ENCODE assay signal across 8 mouse cellular contexts in the genomic region with DNA sequence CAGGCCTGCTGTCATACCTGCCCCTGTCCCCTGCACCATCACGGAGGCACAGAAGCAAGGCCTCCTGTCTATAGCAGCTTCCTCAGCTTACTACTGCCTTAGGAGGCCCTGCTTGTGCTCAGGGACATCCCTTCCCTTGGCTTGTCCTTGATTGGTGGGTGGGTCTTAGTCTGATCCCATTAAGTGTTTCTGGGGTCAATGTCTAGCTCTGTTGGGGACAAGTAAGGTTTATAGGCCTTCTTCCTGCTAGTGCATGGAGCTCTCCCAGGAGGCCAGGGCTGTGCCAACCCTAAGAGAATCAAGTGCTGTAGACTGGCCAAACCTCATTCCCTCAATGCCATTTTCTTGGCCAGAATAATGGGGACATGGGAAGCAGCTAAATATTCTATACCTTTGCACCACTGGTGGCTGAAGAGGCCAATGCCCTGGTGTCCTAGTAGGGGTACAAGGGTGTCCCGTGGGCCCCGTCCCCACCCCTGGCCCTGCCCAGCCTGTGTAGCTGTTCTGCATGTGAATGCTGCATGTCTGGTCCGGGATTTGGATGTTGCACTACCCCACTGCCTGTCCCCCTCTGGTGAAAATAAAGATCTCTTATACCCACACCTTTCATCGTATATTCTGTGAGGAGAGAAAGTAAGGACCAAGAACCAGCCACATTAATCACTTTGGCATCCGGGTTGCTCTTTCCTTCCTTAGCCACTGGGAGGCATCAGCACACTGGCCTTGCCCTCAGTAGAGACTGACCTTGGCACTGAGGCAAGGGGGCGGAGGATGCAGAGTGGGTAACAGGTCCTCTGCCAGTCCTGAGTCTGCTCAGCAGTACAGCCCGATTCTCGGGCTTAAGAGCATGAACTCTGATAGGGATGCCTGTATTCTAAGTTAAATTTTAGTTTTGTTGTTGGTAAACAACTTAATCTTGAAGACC. TPM values are rescaled to one million over a fixed set of nuclear protein-coding genes. Genes with fewer than 3 reads are reported as not detected.
A peak's percentile ranks its signal among the peaks of the same experiment; 100 is the strongest.
DNase-seq lines count a peak whose midpoint lies in the region; ATAC-seq and TF ChIP-seq lines count a peak whose summit lies in the region.

No protein-coding gene starts in this region.

- no peak for DNase-seq in Patski (ENCODE audit: low read depth, low spot score)
- peak; percentile 93 to 95 for DNase-seq in cerebellum, postnatal 10 days
- peak; percentile 79 for DNase-seq in gastrocnemius, adult 18-20 months (ENCODE audit: low spot score)
- DNase-seq in hindbrain, embryonic 14.5 days (ENCODE audit: low spot score), result peak; percentile 75
- DNase-seq in left cerebral cortex, adult 18-20 months (ENCODE audit: low spot score in 2 of 2), result peak; percentile 48 to 49
- peak; percentile 81 to 82 for DNase-seq in lung, postnatal 4 days
- DNase-seq in right cerebral cortex, postnatal 10 days (ENCODE audit: low spot score in 2 of 2), result peak; percentile 81 to 85

- in situ Hi-C loops in Patski (cut with MboI; ENCODE audit: low pct_unique_long_range_greater_than_20kb), result loop anchor here (5.0 kb wide), 1 partner anchor 97 kb away; no protein-coding TSS in a partner anchor

- H3K4me3 ChIP-seq in hindbrain, embryonic 14.5 days (replicated peaks; ENCODE audit: low read length), result no peak overlapping the region

- H3K9me3 ChIP-seq in hindbrain, embryonic 14.5 days (ENCODE audit: control insufficient read depth, low read length), result no peaks in the 10 kb centered on the region

- no peak for TF ChIP-seq CTCF in Patski (IDR thresholded peaks at IDR 0.05)

- no peak overlapping the region for H3K27ac ChIP-seq in hindbrain, embryonic 14.5 days

- ATAC-seq in Patski, result peak; percentile 55
- ATAC-seq in hindbrain, embryonic 14.5 days (ENCODE audit: low FRiP score), result peak; percentile 62; the same call in 1 of the 2 replicates
- ATAC-seq in activated CD4-positive, CD25-positive, alpha-beta regulatory T cell, adult 4 months, result no peak

- POLR2A ChIA-PET in Patski (lab: Charles Lee), result interaction anchor here (0.9 kb wide), 1 partner anchor 15 kb away, joined by 3 read pairs; no protein-coding TSS in a partner anchor

- no peak overlapping the region for H3K4me2 ChIP-seq in hindbrain, embryonic 14.5 days (replicated peaks)

- CTCF ChIA-PET in Patski (lab: Charles Lee), result interaction anchor here (0.8 kb wide), 2 partner anchors 92 to 116 kb away, joined by 3 read pairs; no protein-coding TSS in a partner anchor

- peaks cover 53% of the 10 kb centered on the region for H3K36me3 ChIP-seq in hindbrain, embryonic 14.5 days (replicated peaks; ENCODE audit: control insufficient read depth, insufficient read depth)

- H3K9ac ChIP-seq in hindbrain, embryonic 14.5 days, result no peak overlapping the region

- 55% methylated on average over 9 of the region's 9 CpGs for WGBS in hindbrain, embryonic 14.5 days

- no peaks in the 10 kb centered on the region for H3K27me3 ChIP-seq in Patski
- H3K27me3 ChIP-seq in hindbrain, embryonic 14.5 days (ENCODE audit: control insufficient read depth, insufficient read depth, low read length), result no peaks in the 10 kb centered on the region

- H3K4me1 ChIP-seq in hindbrain, embryonic 14.5 days (replicated peaks; ENCODE audit: control insufficient read depth, insufficient read depth, low read length), result no peaks in the 10 kb centered on the region

RNA-seq across cellular contexts. Expression of gene Eral1, which starts 20.1 kb away (rescaled TPM):
- 22.1 TPM for polyA plus RNA-seq in Patski (2021)
- total RNA-seq in gastrocnemius, adult 18-20 months (2021), result 10 to 100 TPM; 20.1 to 22.7 TPM
- 30.3 and 32.6 TPM in 2 replicates for polyA plus RNA-seq in hindbrain, embryonic 14.5 days (2014; fragmentation: Nextera tagmentation; extraction: Ambion mirVana)
- 10 to 100 TPM; 18.4 to 19.0 TPM for total RNA-seq in left cerebral cortex, adult 18-20 months (2021)
- 10 to 100 TPM; 36.3 to 40.0 TPM for polyA plus RNA-seq in activated CD4-positive, CD25-positive, alpha-beta regulatory T cell, adult 4 months (2017; shearing (Covaris generic))

RNA-seq across cellular contexts. Expression of gene Flot2, which starts 22.4 kb away (rescaled TPM):
- polyA plus RNA-seq in Patski (2021), result 143 TPM
- 10 to 100 TPM; 45.6 to 49.1 TPM for total RNA-seq in gastrocnemius, adult 18-20 months (2021)
- 92.4 and 98.4 TPM in 2 replicates for polyA plus RNA-seq in hindbrain, embryonic 14.5 days (2014; fragmentation: Nextera tagmentation; extraction: Ambion mirVana)
- total RNA-seq in left cerebral cortex, adult 18-20 months (2021), result 10 to 100 TPM; 93.0 to 93.2 TPM
- 10 to 100 TPM; 23.2 to 28.6 TPM for polyA plus RNA-seq in activated CD4-positive, CD25-positive, alpha-beta regulatory T cell, adult 4 months (2017; shearing (Covaris generic))

RNA-seq across cellular contexts. Expression of gene Dhrs13, which starts 28.0 kb away (rescaled TPM):
- 17.9 TPM for polyA plus RNA-seq in Patski (2021)
- under 1 TPM; 0.80 to 0.97 TPM for total RNA-seq in gastrocnemius, adult 18-20 months (2021)
- polyA plus RNA-seq in hindbrain, embryonic 14.5 days (2014; fragmentation: Nextera tagmentation; extraction: Ambion mirVana), result 58.8 and 59.8 TPM in 2 replicates
- 1 to 10 TPM; 5.1 to 6.9 TPM for total RNA-seq in left cerebral cortex, adult 18-20 months (2021)
- polyA plus RNA-seq in activated CD4-positive, CD25-positive, alpha-beta regulatory T cell, adult 4 months (2017; shearing (Covaris generic)), result 1 to 10 TPM; 1.3 to 2.4 TPM

RNA-seq across cellular contexts. Expression of gene Fam222b, which starts 34.4 kb away (rescaled TPM):
- polyA plus RNA-seq in Patski (2021), result 18.6 TPM
- total RNA-seq in gastrocnemius, adult 18-20 months (2021), result 1 to 10 TPM; 8.2 to 9.4 TPM
- polyA plus RNA-seq in hindbrain, embryonic 14.5 days (2014; fragmentation: Nextera tagmentation; extraction: Ambion mirVana), result 28.7 and 31.0 TPM in 2 replicates
- total RNA-seq in left cerebral cortex, adult 18-20 months (2021), result 10 to 100 TPM; 29.5 to 30.0 TPM
- polyA plus RNA-seq in activated CD4-positive, CD25-positive, alpha-beta regulatory T cell, adult 4 months (2017; shearing (Covaris generic)), result 10 to 100 TPM; 12.0 to 15.8 TPM
